Mouse (Mus musculus) adrenal gland, adult 8-10 months (tissue): ENCODE data around the gene Gzmm. TPM values are rescaled to one million over a fixed set of nuclear protein-coding genes. Genes with fewer than 3 reads are reported as not detected.

ENCODE experiments used
- DNase-seq: peaks from one replicate; pipeline ENCODE4 v3.0.0; 2022
- total RNA-seq, 4 experiments: library from RNA; stranded (reverse); gene quantifications; 2 replicates each; pipeline ENCODE4 v1.2.4; 2022

Gzmm gene
- total RNA-seq: 1 to 10 TPM; 1.2 to 2.2 (median 1.7) TPM

DNA sequence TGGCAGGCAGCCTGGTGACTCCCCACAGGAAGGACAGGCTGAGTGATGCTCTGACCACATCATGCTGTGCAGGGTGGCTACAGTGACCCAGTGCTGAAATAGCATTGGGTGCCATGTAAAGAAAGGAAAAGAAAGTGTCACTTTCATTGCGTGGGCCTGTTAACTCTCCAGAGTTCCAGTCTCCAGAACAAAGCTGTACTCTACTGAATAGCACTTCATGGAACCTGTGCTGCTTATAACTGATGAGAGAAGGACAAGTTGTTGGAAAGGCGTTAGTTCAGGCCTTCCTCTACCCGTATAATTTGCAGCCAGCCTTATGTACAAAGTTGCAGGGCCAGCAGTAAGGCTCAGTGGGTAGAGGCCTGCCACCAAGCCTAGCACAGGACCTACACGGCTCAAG lies at the start of gene Gzmm:
TSS of gene Gzmm (plus strand) at position 301 of the 400 bp plus-strand sequence.
- no peak for DNase-seq

DNA sequence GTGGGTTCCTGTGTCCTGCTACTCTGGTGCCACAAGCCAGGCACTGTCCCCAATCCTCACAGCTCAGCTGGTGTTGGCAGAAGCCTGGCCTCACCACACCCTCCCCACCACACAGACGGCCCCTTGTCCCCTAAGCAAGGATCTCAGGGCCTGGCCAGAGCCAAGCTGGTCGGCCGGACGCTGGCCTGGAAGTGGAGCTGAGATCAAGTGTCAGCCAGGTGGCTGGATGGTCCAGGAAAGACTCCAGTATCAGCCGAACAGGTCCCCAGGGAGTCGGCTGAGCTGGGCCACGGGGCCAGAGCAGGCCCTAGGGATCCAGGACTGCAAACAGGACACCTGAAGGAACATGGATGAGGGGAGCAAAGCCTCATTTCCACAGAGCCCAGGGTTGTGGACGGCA lies 43.1 kb upstream of the Gzmm start, which contains the start of gene Odf3l2:
TSS of gene Odf3l2 (minus strand) at position 28 of the 400 bp plus-strand sequence.
- DNase-seq: no peak

DNA sequence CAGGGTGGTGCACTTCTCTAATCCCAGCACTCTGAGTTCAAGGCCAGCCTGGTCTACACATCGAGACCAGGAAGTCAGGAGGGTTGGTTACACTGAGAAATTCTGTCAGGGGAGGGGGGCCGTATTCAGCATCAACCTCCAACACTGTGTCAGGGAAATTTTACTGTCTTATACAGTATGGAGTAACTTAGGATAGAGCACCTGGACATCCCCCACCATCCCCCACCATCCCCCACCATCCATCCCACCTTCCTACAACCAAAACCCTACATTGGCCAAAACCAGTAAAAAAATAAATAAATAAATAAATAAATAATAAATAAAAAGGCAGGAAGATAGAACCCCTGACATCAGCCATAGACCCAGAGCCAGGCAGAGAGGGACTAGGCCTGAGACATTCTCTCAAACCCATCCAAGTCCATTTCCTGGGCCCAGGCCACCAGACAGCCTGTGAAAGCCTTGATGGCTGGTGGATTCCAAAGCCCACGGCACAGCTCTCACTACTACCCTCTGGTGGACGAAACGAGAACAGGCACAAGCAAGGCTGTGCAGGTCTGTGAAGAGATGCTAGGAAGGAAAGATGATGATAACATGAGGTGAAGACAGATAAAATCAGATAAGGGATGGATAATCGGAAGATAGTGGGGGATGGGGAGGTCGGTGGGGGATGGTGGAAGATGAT lies 39.6 kb upstream of the Gzmm start:
- no peak for DNase-seq

DNA sequence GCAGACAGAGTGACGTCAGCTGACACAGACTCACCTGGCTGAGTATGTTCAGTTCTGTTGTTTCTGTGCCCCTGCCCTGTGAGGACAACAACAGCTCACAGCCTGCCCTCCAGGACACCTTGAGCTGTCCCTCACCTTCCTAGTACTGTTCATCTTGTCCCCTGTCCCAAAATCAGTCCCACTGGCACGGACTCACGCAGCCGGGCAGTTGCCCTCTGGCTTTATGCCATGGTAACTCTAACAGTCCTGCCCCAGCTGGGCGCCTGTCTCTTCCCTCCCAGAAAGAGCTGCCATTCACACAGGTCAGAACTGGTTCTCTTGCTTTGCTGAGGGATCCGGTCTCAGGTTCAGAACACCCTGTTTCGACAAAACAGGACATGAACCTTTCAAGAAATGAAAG lies 36.0 kb upstream of the Gzmm start:
- no peak for DNase-seq

GRCm38 (mm10) chr10:79654946-79655395 lies 33.8 kb upstream of the Gzmm start:
- DNase-seq: no peak

GRCm38 (mm10) chr10:79658829-79659228 lies 30.0 kb upstream of the Gzmm start:
- no peak for DNase-seq

- no peak for DNase-seq
These were observed 28.5 kb upstream of the Gzmm start for GRCm38 (mm10) chr10:79660298-79660697.

DNA sequence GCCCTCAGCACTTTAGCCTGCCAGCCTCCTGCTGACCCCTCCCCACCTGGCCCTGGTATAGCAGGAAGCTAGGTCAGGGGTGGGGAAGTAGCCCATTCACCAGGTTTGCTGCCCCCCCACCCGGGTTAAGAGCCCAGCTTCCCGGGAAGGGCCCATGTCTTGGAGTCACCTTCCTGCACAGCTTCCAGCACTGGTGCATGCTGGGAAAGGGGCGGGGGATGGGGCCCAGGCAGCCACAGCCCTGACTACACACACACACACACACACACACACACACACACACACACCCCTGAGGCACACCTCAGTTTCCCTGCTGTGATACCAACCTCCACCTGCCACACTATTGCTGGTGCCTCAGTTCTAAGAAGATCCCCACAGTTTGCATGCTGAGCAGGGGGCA lies 27.0 kb upstream of the Gzmm start:
- DNase-seq: no peak

DNA sequence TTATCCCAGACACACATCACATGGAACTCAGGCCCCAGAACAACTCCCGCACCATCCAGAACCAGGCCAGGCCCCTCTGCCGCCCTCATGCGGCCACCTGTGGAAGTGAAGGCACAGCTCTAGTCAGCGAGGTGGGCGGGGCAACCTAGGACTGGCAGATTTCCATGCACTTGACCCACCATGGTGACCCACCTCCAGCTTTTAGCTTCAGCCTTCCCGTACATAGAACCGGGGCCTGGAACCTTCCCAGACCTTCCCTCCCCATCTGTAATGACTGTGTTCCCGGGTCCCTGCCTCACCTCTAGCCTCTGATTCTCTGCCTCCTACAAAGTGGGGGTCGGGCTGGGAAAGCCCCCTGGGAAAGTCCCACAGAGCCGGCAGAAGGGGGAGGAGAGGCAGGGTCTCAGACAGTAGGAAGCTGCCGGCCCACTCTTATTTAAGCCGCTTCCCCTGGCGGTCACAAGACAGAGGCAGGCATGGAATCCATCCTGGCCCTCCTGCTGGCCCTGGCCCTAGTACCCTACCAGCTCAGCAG lies 24.6 kb upstream of the Gzmm start, which contains the start of gene Madcam1:
TSS of gene Madcam1 (plus strand) at position 429 of the 535 bp plus-strand sequence.
- no peak for DNase-seq

- DNase-seq: no peak
These were observed 23.8 kb upstream of the Gzmm start for GRCm38 (mm10) chr10:79665051-79665450.

- no peak for DNase-seq
These were observed 22.3 kb upstream of the Gzmm start for GRCm38 (mm10) chr10:79666493-79666892.

- no peak for DNase-seq
These were observed 20.7 kb upstream of the Gzmm start for GRCm38 (mm10) chr10:79668076-79668475.

GRCm38 (mm10) chr10:79668771-79669575 lies 19.8 kb upstream of the Gzmm start, which contains the start of gene Tpgs1:
Gene Tpgs1 (plus strand): TSS chr10:79669369.
- DNase-seq: peak; percentile 86

- peak; percentile 65 for DNase-seq
These were observed 19.2 kb upstream of the Gzmm start for GRCm38 (mm10) chr10:79669576-79670057.

DNA sequence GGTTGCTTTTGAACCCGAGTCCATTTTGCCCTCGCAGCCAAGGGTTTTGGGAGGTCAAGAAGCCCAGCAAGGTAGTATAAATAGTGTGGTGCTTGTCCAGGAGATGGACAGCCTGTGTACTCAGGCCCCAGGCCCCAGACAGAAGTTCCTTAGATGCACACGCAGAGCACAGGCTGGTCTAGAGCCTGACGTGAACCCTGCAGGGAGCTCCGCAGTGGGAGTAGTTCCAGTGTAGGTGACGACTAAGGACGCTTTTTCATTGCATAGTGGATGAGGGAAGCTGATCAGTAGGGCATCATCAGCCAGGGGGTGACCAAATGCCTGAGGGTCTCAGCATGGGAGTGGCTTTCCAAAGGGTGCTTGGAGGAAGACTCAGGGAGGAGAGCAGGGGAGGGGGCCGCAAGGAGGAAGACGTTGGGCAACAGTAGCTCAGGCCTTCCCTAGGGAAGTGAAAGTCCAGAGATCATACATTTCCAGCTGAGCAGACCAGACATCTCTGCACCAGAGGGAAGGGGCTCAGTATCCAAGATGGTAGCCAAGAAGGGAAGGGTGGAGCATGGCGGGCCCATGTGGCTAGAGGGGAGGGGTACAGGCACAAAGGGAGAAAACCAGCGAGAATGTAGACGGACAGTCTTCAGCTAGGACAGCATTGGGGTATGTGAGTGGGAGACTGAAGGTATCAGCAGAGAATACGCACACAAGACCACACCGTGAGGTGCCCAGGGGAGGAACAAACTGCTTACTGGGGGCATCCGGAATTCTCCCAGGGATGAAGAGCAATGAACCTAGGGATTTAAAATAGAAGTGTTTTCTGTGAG lies 18.5 kb upstream of the Gzmm start:
- no peak for DNase-seq

DNA sequence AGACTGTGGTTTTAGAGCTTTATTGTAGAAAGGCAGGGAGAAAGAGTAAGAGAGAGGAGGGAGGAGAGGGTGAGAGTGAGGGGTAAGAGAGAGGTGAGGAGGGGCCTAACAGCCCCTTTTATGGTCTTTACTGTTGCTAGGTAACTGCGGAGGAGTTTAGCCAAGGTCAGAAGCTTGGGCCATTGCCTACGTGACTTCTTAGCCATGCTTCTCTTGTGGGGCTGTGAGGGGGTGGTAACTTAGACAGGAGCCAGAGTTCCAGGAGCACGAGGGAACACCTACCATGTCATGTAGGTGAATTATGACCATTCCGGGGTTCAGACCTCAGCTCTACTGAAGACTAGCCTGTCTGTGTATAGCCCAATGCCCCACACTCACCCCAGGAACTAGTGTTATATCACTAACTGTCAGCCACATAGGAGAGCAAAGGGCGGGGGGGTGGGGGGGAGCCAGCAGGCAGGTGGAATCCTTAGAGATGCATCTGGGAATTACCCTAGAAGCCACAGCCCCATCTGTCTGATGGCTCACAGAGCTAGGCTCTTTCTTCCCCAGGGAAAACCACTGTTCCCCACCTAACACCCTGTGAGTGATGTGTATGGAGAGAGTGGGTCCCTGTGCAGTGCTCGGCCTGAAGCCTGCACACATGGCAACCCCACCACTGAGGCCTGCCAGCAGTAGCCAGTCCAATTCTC lies 17.3 kb upstream of the Gzmm start:
- no peak for DNase-seq

- no peak for DNase-seq
These were observed 16.7 kb upstream of the Gzmm start for GRCm38 (mm10) chr10:79672088-79672455.

- no peak for DNase-seq
These were observed 15.8 kb upstream of the Gzmm start for GRCm38 (mm10) chr10:79673054-79673453.

DNA sequence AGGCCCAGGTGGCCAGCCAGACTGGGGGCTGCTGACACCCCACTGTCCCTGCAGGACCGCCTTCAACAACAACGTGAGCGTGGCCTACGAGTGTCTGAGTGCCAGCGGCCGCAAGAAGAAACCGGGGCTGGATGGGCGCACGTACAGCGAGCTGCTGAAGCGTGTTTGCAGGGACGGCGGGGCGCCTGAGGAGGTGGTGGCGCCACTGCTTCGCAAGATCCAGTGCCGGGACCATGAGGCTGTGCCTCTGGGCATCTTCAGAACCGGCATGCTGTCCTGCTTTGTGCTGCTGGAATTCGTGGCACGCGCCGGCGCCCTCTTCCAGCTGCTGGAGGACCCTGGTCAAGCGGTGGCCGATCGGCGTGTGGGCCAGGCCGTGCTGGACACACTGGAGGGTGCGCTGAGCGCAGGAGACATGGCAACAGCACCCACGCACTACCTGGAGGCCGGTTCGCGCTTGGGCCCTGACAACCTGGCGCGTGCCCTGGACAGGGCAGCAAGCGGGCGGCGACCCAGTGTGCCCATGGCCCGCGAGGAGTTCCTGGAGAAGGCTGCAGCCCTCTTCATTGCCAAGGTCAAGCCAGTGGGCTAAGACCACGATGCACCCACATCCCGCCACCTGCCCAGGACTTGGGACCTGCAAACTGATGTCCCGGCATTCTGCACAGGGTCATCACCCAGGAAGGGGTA lies 13.3 kb upstream of the Gzmm start:
- DNase-seq: no peak

DNA sequence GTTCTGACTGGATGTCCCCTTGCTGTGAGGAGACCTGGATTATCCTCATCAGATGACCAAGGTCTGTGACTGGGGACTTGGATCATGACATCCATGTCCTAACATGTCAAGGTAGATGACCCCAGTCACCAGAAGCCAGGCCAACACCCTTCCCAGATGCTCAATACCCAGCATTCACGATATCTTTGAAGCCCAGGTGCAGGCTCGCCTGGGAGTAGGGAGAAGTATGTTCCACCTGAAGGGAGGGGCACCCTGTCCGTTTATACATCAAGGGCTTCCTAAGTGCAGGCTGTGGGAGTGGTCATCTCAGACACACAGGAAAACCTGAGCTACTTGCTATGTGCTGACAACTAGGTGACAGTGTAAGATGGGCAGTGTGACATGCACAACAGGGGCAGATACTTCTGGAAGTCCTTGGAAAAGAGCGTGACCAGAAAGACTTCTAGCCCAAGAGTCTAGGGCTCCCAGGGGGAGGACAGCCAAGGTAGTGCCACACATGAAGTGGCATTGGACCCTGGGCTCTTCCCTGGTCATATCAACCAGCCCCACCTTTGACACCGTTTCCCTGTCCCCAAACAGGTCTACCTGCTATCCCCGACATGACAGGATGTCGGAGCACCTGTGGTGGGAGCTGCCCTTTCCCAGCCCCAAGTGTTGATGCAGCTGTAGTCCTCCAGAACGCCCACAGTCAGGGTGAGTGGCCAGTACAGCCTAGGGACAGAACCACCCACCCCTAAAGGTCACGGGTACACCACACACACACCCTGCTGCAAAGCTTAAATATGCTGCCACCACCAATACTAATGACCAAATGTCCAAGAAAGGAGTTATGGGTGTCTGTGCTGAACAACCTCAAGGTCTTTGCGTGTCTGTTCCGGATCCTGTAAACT lies 8.0 kb upstream of the Gzmm start:
- DNase-seq: peak; percentile 64
